Mouse (Mus musculus) CH12.LX (cell line): ENCODE measurements around the gene Phlda3. TPM values are rescaled to one million over a fixed set of nuclear protein-coding genes. Genes with fewer than 3 reads are reported as not detected.

Source experiments
- DNase-seq: peaks from one replicate; pipeline ENCODE4 v3.0.0-alpha.2; 2013; ENCODE audit errors: extremely low read depth
- H3K27ac ChIP-seq: 2 replicates; pipeline ENCODE4 v1.5.1; 2012; ENCODE audit warnings: low read depth, mild to moderate bottlenecking, control low read depth, moderate library complexity; ENCODE audit not compliant: insufficient read depth
- H3K27me3 ChIP-seq: replicated peaks from 2 replicates; pipeline ENCODE3; 2012; ENCODE audit warnings: inconsistent platforms
- H3K36me3 ChIP-seq, 2 experiments: replicated peaks in 1 of 2; 2 replicates each; pipeline versions ENCODE3 to v1.6.1; 2012; ENCODE audit warnings: inconsistent platforms in 1 of 2, low read length in 1 of 2, mild to moderate bottlenecking in 1 of 2, mixed read lengths in 1 of 2, moderate library complexity in 1 of 2; ENCODE audit not compliant: control insufficient read depth in 1 of 2, insufficient read depth in 1 of 2
- H3K4me1 ChIP-seq, 2 experiments: 2 replicates each; pipeline ENCODE4 v1.6.1; 2012; ENCODE audit warnings: inconsistent platforms in 1 of 2, moderate library complexity in 1 of 2; ENCODE audit not compliant: insufficient read depth in 2 of 2, control insufficient read depth in 1 of 2
- H3K4me2 ChIP-seq: 2 replicates; pipeline ENCODE4 v1.6.1; 2012; ENCODE audit warnings: low read depth, mild to moderate bottlenecking, control low read depth; ENCODE audit not compliant: poor library complexity, insufficient read depth, severe bottlenecking
- H3K4me3 ChIP-seq, 3 experiments: fragments of 150-350 bp in 1 of 3; sonication (generic) in 1 of 3; replicated peaks in 1 of 3; 2 replicates each; pipeline versions ENCODE3 to v1.5.1; 2011 to 2012; ENCODE audit warnings: low read depth in 2 of 3, low read length in 2 of 3, mild to moderate bottlenecking in 2 of 3, moderate library complexity in 2 of 3, control low read depth in 1 of 3, improper control_type of control experiment in 1 of 3, inconsistent platforms in 1 of 3, mixed read lengths in 1 of 3; ENCODE audit not compliant: poor library complexity in 1 of 3
- H3K79me2 ChIP-seq: replicated peaks from 2 replicates; pipeline ENCODE4 v1.6.1; 2012; ENCODE audit warnings: mild to moderate bottlenecking, moderate library complexity; ENCODE audit not compliant: control insufficient read depth, poor library complexity, insufficient read depth, severe bottlenecking; ENCODE audit errors: extremely low read depth
- H3K9ac ChIP-seq: 2 replicates; pipeline ENCODE4 v1.6.1; 2012; ENCODE audit warnings: low read depth, mild to moderate bottlenecking, control low read depth, moderate library complexity; ENCODE audit not compliant: insufficient read depth
- H3K9me3 ChIP-seq: replicated peaks from 2 replicates; pipeline ENCODE3; 2012; ENCODE audit warnings: low read length, inconsistent platforms, mixed read lengths
- BHLHE40 ChIP-seq: IDR thresholded peaks from 2 replicates; pipeline ENCODE4 v1.6.1; 2011; ENCODE audit warnings: mild to moderate bottlenecking, low read depth, low read length, improper control_type of control experiment
- CHD1 ChIP-seq: IDR thresholded peaks from 2 replicates; pipeline ENCODE4 v1.6.1; 2012; ENCODE audit warnings: low read depth, low read length, improper control_type of control experiment, inconsistent platforms
- CHD2 ChIP-seq: IDR thresholded peaks from 2 replicates; pipeline ENCODE4 v1.6.1; 2011; ENCODE audit warnings: low read length, improper control_type of control experiment
- ETS1 ChIP-seq: conservative IDR thresholded peaks from 2 replicates; pipeline ENCODE4 v1.6.1; 2012; ENCODE audit warnings: low read depth, mild to moderate bottlenecking, inconsistent platforms, low read length, improper control_type of control experiment, moderate library complexity
- JUN ChIP-seq: IDR thresholded peaks from 2 replicates; pipeline ENCODE4 v1.6.1; 2011; ENCODE audit warnings: low read depth, mild to moderate bottlenecking, low read length, improper control_type of control experiment, moderate library complexity; ENCODE audit not compliant: insufficient read depth
- JUND ChIP-seq: conservative IDR thresholded peaks from 2 replicates; pipeline ENCODE4 v1.6.1; 2011; ENCODE audit warnings: low read depth, low read length, improper control_type of control experiment
- KAT2A ChIP-seq: IDR thresholded peaks from 2 replicates; pipeline ENCODE4 v1.6.1; 2012; ENCODE audit warnings: low read length, improper control_type of control experiment, inconsistent platforms; ENCODE audit not compliant: insufficient replicate concordance
- MAFK ChIP-seq: IDR thresholded peaks from 2 replicates; pipeline ENCODE4 v1.6.1; 2011; ENCODE audit warnings: low read length, improper control_type of control experiment; ENCODE audit not compliant: insufficient replicate concordance
- MAX ChIP-seq: IDR thresholded peaks from 2 replicates; pipeline ENCODE4 v1.6.1; 2011; ENCODE audit warnings: low read length, improper control_type of control experiment
- MAZ ChIP-seq: IDR thresholded peaks from 2 replicates; pipeline ENCODE4 v1.6.1; 2012; ENCODE audit warnings: low read depth, mild to moderate bottlenecking, inconsistent platforms, low read length, improper control_type of control experiment, moderate library complexity
- MEF2A ChIP-seq: IDR thresholded peaks from 2 replicates; pipeline ENCODE4 v1.6.1; 2014; ENCODE audit warnings: low read depth, mild to moderate bottlenecking, inconsistent platforms, low read length, improper control_type of control experiment, borderline replicate concordance
- MXI1 ChIP-seq: IDR thresholded peaks from 2 replicates; pipeline ENCODE4 v1.6.1; 2011; ENCODE audit warnings: mild to moderate bottlenecking, low read depth, low read length, improper control_type of control experiment
- PAX5 ChIP-seq: IDR thresholded peaks from 2 replicates; pipeline ENCODE4 v1.6.1; 2012; ENCODE audit warnings: low read length, inconsistent platforms, mixed read lengths
- POLR2A ChIP-seq: IDR thresholded peaks from 2 replicates; pipeline ENCODE4 v1.6.1; 2011; ENCODE audit warnings: low read depth, mild to moderate bottlenecking, improper control_type of control experiment, low read length
- SMC3 ChIP-seq: IDR thresholded peaks from 2 replicates; pipeline ENCODE4 v1.6.1; 2011; ENCODE audit warnings: low read depth, low read length, improper control_type of control experiment
- TCF12 ChIP-seq: IDR thresholded peaks from 2 replicates; pipeline ENCODE4 v1.6.1; 2014; ENCODE audit warnings: low read depth, mild to moderate bottlenecking, inconsistent platforms, low read length, improper control_type of control experiment
- USF1 ChIP-seq: IDR thresholded peaks from 2 replicates; pipeline ENCODE4 v1.6.1; 2014; ENCODE audit warnings: low read depth, mild to moderate bottlenecking, inconsistent platforms, low read length, improper control_type of control experiment
- ZC3H11A ChIP-seq: IDR thresholded peaks from 2 replicates; pipeline ENCODE4 v1.6.1; 2012; ENCODE audit warnings: low read depth, mild to moderate bottlenecking, inconsistent platforms, low read length, improper control_type of control experiment
- ZNF384 ChIP-seq: IDR thresholded peaks from 2 replicates; pipeline ENCODE4 v1.6.1; 2012; ENCODE audit warnings: low read depth, low read length, improper control_type of control experiment, inconsistent platforms
- dilution Hi-C: fragments of 300-500 bp; cut with MboI; formaldehyde crosslinking; loops from 2 replicates; pipeline ENCODE4 v1.14.3; 2020; ENCODE audit warnings: low sequenced_read_pairs; ENCODE audit not compliant: extremely low pct_unique_long_range_greater_than_20kb, extremely low pct_ligation_motif_present
- in situ Hi-C: fragments of 300-500 bp; cut with MboI; formaldehyde crosslinking; loops from 3 replicates; pipeline ENCODE4 v1.14.3; 2019; ENCODE audit warnings: low sequenced_read_pairs, low pct_ligation_motif_present, low pct_unique_long_range_greater_than_20kb, mixed read lengths
- polyA plus RNA-seq: library from polyadenylated mRNA; unstranded; fragments of >175 nt; gene quantifications from 2 replicates; pipeline ENCODE4 v1.2.1, GENCODE M21; 2012; ENCODE audit warnings: low read depth; ENCODE audit not compliant: insufficient read length
- total RNA-seq, 2 experiments: library from RNA; depleted of rRNA; stranded (reverse); fragments of 300-350 nt in 1 of 2; fragments of >200 nt in 1 of 2; gene quantifications; 2 replicates each; pipeline ENCODE4 v1.2.3; 2012 to 2014

The Phlda3 gene
- total and polyA plus RNA-seq, 3 experiments, result 37.5 to 98.1 (median 49.5) TPM

DNA sequence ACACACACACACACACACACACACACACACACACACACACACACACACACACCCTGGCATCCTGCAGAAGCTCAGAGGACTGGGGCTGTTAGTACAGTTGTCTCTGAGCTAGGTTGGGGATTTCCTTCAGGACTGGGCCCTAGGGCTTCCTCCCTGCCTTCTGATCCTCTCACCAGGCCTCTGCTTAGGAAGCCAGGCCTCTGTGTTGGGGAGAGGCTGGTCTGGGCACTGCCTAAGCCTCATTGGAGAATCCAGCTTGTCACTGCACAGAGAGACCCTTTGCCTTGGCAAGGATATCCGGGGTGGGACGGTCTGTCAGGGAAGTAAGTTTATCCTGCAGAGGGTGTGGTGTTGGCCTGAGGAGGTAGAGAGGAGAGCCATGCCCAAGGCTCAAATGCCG lies 35.6 kb upstream of the Phlda3 start:
- H3K4me3 ChIP-seq, result no peak overlapping the region
- no peaks in the 10 kb centered on the region for H3K79me2 ChIP-seq
- H3K9me3 ChIP-seq, result no peaks in the 10 kb centered on the region
- in situ Hi-C loops (no loop called here), dilution Hi-C loops (no loop called here)
- no peak overlapping the region for H3K27ac ChIP-seq
- TF ChIP-seq MAX (no peak), TCF12 (no peak), SMC3 (no peak)
- H3K36me3 ChIP-seq, result peaks cover 0 to 28% of the 10 kb centered on the region in 2 experiments
- peak overlapping the region; percentile 42 for H3K9ac ChIP-seq
- H3K27me3 ChIP-seq, result no peaks in the 10 kb centered on the region
- H3K4me2 ChIP-seq, result no peak overlapping the region
- DNase-seq, result no peak
- peaks cover 4 to 32% of the 10 kb centered on the region in 2 experiments for H3K4me1 ChIP-seq

DNA sequence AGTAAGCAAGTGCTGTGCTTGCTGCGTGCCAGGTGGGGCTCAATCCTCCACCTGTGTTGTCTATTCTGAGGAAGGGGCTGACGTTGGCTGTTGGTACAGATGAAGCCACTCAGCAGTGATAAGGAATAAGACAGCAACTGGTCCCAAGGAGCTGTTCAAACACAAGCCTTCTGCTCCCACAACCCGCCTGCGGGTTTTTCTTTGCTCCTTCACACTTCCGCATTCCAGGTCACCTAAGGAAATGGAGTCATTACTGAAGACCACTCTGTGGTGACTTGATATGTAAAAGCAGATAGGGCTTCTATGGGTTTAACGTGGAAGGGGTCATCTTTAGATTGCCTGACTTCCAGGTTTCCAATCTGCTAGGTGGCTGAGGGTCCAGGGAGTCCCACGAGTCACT lies 34.5 kb upstream of the Phlda3 start:
- H3K79me2 ChIP-seq, result no peaks in the 10 kb centered on the region
- TF ChIP-seq TCF12 (no peak), MXI1 (no peak), MAFK (no peak), JUND (no peak), CHD2 (no peak), ZNF384 (no peak), CHD1 (no peak), KAT2A (no peak), USF1 (no peak), BHLHE40 (no peak), MAX (no peak), ETS1 (no peak), POLR2A (no peak), PAX5 (no peak), MEF2A (no peak), ZC3H11A (no peak), JUN (no peak), MAZ (no peak)
- TF ChIP-seq, all 38 proteins: peak for 0
- H3K9me3 ChIP-seq, result no peaks in the 10 kb centered on the region
- peaks cover 4 to 35% of the 10 kb centered on the region in 2 experiments for H3K4me1 ChIP-seq
- no peak overlapping the region for H3K9ac ChIP-seq
- no peak overlapping the region for H3K4me3 ChIP-seq
- no peak overlapping the region for H3K27ac ChIP-seq
- DNase-seq, result no peak
- in situ Hi-C loops, result no loop called here
- no peaks in the 10 kb centered on the region for H3K27me3 ChIP-seq
- H3K36me3 ChIP-seq, result peaks cover 0 to 34% of the 10 kb centered on the region in 2 experiments
- dilution Hi-C loops, result no loop called here
- no peak overlapping the region for H3K4me2 ChIP-seq
